Mouse (Mus musculus) heart, embryonic 16.5 days (tissue): ENCODE data around the gene Polr2l. TPM values are rescaled to one million over a fixed set of nuclear protein-coding genes. Genes with fewer than 3 reads are reported as not detected.

Source experiments
- ATAC-seq: fragments of 200-750 bp; cut with Nextera tagmentation; replicated peaks from 2 replicates; pipeline ENCODE4 v1.8.0; 2017; ENCODE audit warnings: moderate number of reproducible peaks; ENCODE audit not compliant: insufficient read depth, low FRiP score; ENCODE audit errors: extremely low read depth
- H3K27ac ChIP-seq: fragments of 300-500 bp; sonication (generic); 2 replicates; pipeline ENCODE4 v1.5.1; 2014; ENCODE audit warnings: mild to moderate bottlenecking, low read length, control low read depth, moderate library complexity
- H3K27me3 ChIP-seq: fragments of 300-500 bp; sonication (generic); 2 replicates; pipeline ENCODE4 v1.6.1; 2014; ENCODE audit warnings: low read length, mixed read lengths; ENCODE audit not compliant: control insufficient read depth, insufficient read depth
- H3K36me3 ChIP-seq: fragments of 300-500 bp; sonication (generic); 2 replicates; pipeline ENCODE4 v1.6.1; 2014; ENCODE audit not compliant: control insufficient read depth, insufficient read depth
- H3K4me1 ChIP-seq: fragments of 300-500 bp; sonication (generic); 2 replicates; pipeline ENCODE4 v1.6.1; 2014; ENCODE audit warnings: low read length, mixed read lengths; ENCODE audit not compliant: control insufficient read depth, insufficient read depth
- H3K4me2 ChIP-seq: fragments of 300-500 bp; sonication (generic); 2 replicates; pipeline ENCODE4 v1.6.1; 2014; ENCODE audit warnings: low read depth, mild to moderate bottlenecking, control low read depth, low read length
- H3K4me3 ChIP-seq: fragments of 300-500 bp; sonication (generic); 2 replicates; pipeline ENCODE4 v1.5.1; 2014; ENCODE audit warnings: mild to moderate bottlenecking, control low read depth, low read length
- H3K9ac ChIP-seq: fragments of 300-500 bp; sonication (generic); 2 replicates; pipeline ENCODE4 v1.6.1; 2014; ENCODE audit warnings: low read length, control low read depth
- H3K9me3 ChIP-seq: fragments of 300-500 bp; sonication (generic); replicated peaks from 2 replicates; pipeline ENCODE4 v1.6.1; 2016; ENCODE audit warnings: low read length; ENCODE audit not compliant: control insufficient read depth
- WGBS: fragments of 180-500 bp; shearing (Covaris S2); extraction: QIAGEN DNeasy Blood & Tissue Kit; methylation state at CpG from one replicate; pipeline ENCODE4 v1.1.7; 2014; 5-methylcytosine and 5-hydroxymethylcytosine counted together
- polyA plus RNA-seq: library from polyadenylated mRNA; unstranded; fragments of >200 nt; fragmentation: Nextera tagmentation; extraction: Ambion mirVana; gene quantifications from 2 replicates; pipeline ENCODE4 v1.2.1, GENCODE M21; 2015

Polr2l gene
- polyA plus RNA-seq, 1 experiment from 2014 or later, result 56.7 TPM

GRCm38 (mm10) chr7:141466607-141467148 lies 8.3 kb downstream of the Polr2l start:
- no peaks in the 10 kb centered on the region for H3K9me3 ChIP-seq
- H3K9ac ChIP-seq, result peak overlapping the region; percentile 88
- peak overlapping the region; percentile 80 for H3K4me2 ChIP-seq
- H3K27me3 ChIP-seq, result peaks cover 27% of the 10 kb centered on the region
- H3K4me1 ChIP-seq, result peaks cover 47% of the 10 kb centered on the region
- peak overlapping the region; percentile 79 for H3K4me3 ChIP-seq
- peak overlapping the region; percentile 94 for H3K27ac ChIP-seq
- 62% methylated on average over 10 of the region's 10 CpGs for WGBS
- ATAC-seq, result no peak
- peaks cover 19% of the 10 kb centered on the region for H3K36me3 ChIP-seq

- ATAC-seq, result no peak
- Histone ChIP-seq H3K4me1 (peaks cover 51% of the 10 kb centered on the region), H3K4me3 (no peak overlapping the region), H3K9me3 (no peaks in the 10 kb centered on the region), H3K36me3 (peaks cover 13% of the 10 kb centered on the region), H3K27me3 (peaks cover 27% of the 10 kb centered on the region), H3K4me2 (no peak overlapping the region), H3K9ac (no peak overlapping the region), H3K27ac (peak overlapping the region; percentile 41)
- WGBS, result 63% methylated on average over 7 of the region's 7 CpGs
Measured at GRCm38 (mm10) chr7:141466045-141466394, 8.9 kb downstream of the Polr2l start.

- WGBS, result 36% methylated on average over 8 of the region's 10 CpGs
- no peak for ATAC-seq
- Histone ChIP-seq H3K4me3 (no peak overlapping the region; the same call in 1 of the 2 replicates), H3K27me3 (peaks cover 31% of the 10 kb centered on the region), H3K4me2 (peak overlapping the region; percentile 56; the same call in 1 of the 2 replicates), H3K36me3 (peaks cover 9% of the 10 kb centered on the region), H3K27ac (peak overlapping the region; percentile 41), H3K9ac (no peak overlapping the region; the same call in 1 of the 2 replicates), H3K9me3 (no peaks in the 10 kb centered on the region), H3K4me1 (peaks cover 51% of the 10 kb centered on the region)
Measured at GRCm38 (mm10) chr7:141465388-141466044, 9.4 kb downstream of the Polr2l start.

- 11% methylated on average over 38 of the region's 38 CpGs for WGBS
- H3K4me2 ChIP-seq, result peak overlapping the region; percentile 56
- H3K4me1 ChIP-seq, result peaks cover 45% of the 10 kb centered on the region
- peak overlapping the region; percentile 58 for H3K9ac ChIP-seq
- H3K27ac ChIP-seq, result peak overlapping the region; percentile 74
- no peaks in the 10 kb centered on the region for H3K9me3 ChIP-seq
- peaks cover 4% of the 10 kb centered on the region for H3K36me3 ChIP-seq
- peaks cover 32% of the 10 kb centered on the region for H3K27me3 ChIP-seq
- no peak for ATAC-seq
- peak overlapping the region; percentile 36 for H3K4me3 ChIP-seq
Measured at GRCm38 (mm10) chr7:141464603-141465201, 10.2 kb downstream of the Polr2l start.

- peaks cover 38% of the 10 kb centered on the region for H3K4me1 ChIP-seq
- peak overlapping the region; percentile 56 for H3K4me2 ChIP-seq
- peak; percentile 5; the same call in 1 of the 2 replicates for ATAC-seq
- H3K36me3 ChIP-seq, result peaks cover 10% of the 10 kb centered on the region; the same call in 1 of the 2 replicates
- H3K9me3 ChIP-seq, result no peaks in the 10 kb centered on the region
- peak overlapping the region; percentile 36 for H3K4me3 ChIP-seq
- peak overlapping the region; percentile 74 for H3K27ac ChIP-seq
- 37% methylated on average over 12 of the region's 12 CpGs for WGBS
- H3K27me3 ChIP-seq, result peaks cover 32% of the 10 kb centered on the region
- H3K9ac ChIP-seq, result peak overlapping the region; percentile 58
Measured at GRCm38 (mm10) chr7:141463824-141464602, 10.9 kb downstream of the Polr2l start.

GRCm38 (mm10) chr7:141462333-141462821 lies 12.6 kb downstream of the Polr2l start:
- Histone ChIP-seq H3K9ac (peak overlapping the region; percentile 71), H3K27ac (peak overlapping the region; percentile 34), H3K4me1 (peaks cover 28% of the 10 kb centered on the region), H3K9me3 (no peaks in the 10 kb centered on the region), H3K4me2 (peak overlapping the region; percentile 87), H3K27me3 (peaks cover 32% of the 10 kb centered on the region), H3K36me3 (peaks cover 20% of the 10 kb centered on the region), H3K4me3 (peak overlapping the region; percentile 66)
- WGBS, result 16% methylated on average over 5 of the region's 5 CpGs
- ATAC-seq, result no peak

GRCm38 (mm10) chr7:141461521-141462332 lies 13.2 kb downstream of the Polr2l start:
- peaks cover 27% of the 10 kb centered on the region for H3K4me1 ChIP-seq

GRCm38 (mm10) chr7:141460391-141461113 lies 14.4 kb downstream of the Polr2l start, which contains the start of gene Cracr2b:
TSS of gene Cracr2b (plus strand) at chr7:141461094.
- 68% methylated on average over 15 of the region's 15 CpGs for WGBS
- H3K27me3 ChIP-seq, result peaks cover 32% of the 10 kb centered on the region
- no peaks in the 10 kb centered on the region for H3K9me3 ChIP-seq
- H3K4me1 ChIP-seq, result peaks cover 33% of the 10 kb centered on the region
- H3K4me3 ChIP-seq, result peak within 1 kb of the TSS; percentile 66
- H3K27ac ChIP-seq, result peak within 1 kb of the TSS; percentile 34
- H3K9ac ChIP-seq, result peak within 1 kb of the TSS; percentile 71
- H3K4me2 ChIP-seq, result peak within 1 kb of the TSS; percentile 87
- peaks cover 22% of the 10 kb centered on the region for H3K36me3 ChIP-seq
- no peak for ATAC-seq

More at GRCm38 (mm10) chr7:141461521-141462332, 13.2 kb downstream of the Polr2l start:
- Histone ChIP-seq H3K27ac (peak overlapping the region; percentile 34), H3K4me3 (peak overlapping the region; percentile 66), H3K27me3 (peaks cover 32% of the 10 kb centered on the region), H3K9ac (peak overlapping the region; percentile 71), H3K4me2 (peak overlapping the region; percentile 87), H3K36me3 (peaks cover 22% of the 10 kb centered on the region), H3K9me3 (no peaks in the 10 kb centered on the region)
- no peak for ATAC-seq
- WGBS, result 3% methylated on average over 59 of the region's 59 CpGs
